ENCODE assay signal across 8 mouse cellular contexts in genomic region chr8:104341106-104341561, GRCm38 (mm10). TPM values are rescaled to one million over a fixed set of nuclear protein-coding genes. Genes with fewer than 3 reads are reported as not detected.
DNase-seq lines count a peak whose midpoint lies in the region; ATAC-seq and TF ChIP-seq lines count a peak whose summit lies in the region.

No protein-coding gene starts in this region.

- H3K36me3 ChIP-seq in spleen, adult 2 months (ENCODE audit: control insufficient read depth, insufficient read depth, low read length), result no peaks in the 10 kb centered on the region
- no peaks in the 10 kb centered on the region for H3K36me3 ChIP-seq in liver, embryonic 16.5 days (ENCODE audit: control insufficient read depth, insufficient read depth)
- H3K36me3 ChIP-seq in neural tube, embryonic 11.5 days (ENCODE audit: control insufficient read depth, insufficient read depth, low read length), result no peaks in the 10 kb centered on the region

- H3K4me3 ChIP-seq in spleen, adult 2 months (ENCODE audit: extremely low read depth, insufficient read depth, insufficient read length), result peak overlapping the region; percentile 74
- peak overlapping the region; percentile 61 for H3K4me3 ChIP-seq in liver, embryonic 16.5 days (ENCODE audit: low read depth, low read length)
- peak overlapping the region; percentile 55 for H3K4me3 ChIP-seq in neural tube, embryonic 11.5 days (ENCODE audit: low read depth, low read length)

- peak overlapping the region; percentile 60 for H3K4me2 ChIP-seq in liver, embryonic 16.5 days (ENCODE audit: low read depth, low read length)
- peak overlapping the region; percentile 73 for H3K4me2 ChIP-seq in neural tube, embryonic 11.5 days (ENCODE audit: low read depth)

- no peaks in the 10 kb centered on the region for H3K4me1 ChIP-seq in spleen, adult 2 months (ENCODE audit: control insufficient read depth, insufficient read depth, insufficient read length)
- H3K4me1 ChIP-seq in liver, embryonic 16.5 days (ENCODE audit: control insufficient read depth, low read depth, low read length), result no peaks in the 10 kb centered on the region; the same call in 1 of the 2 replicates
- H3K4me1 ChIP-seq in neural tube, embryonic 11.5 days (ENCODE audit: control insufficient read depth, insufficient read depth, low read length), result peaks cover 3% of the 10 kb centered on the region; the same call in 1 of the 2 replicates

- peak overlapping the region; percentile 59 for H3K9ac ChIP-seq in liver, embryonic 16.5 days (ENCODE audit: low read depth, low read length)
- peak overlapping the region; percentile 74 for H3K9ac ChIP-seq in neural tube, embryonic 11.5 days (ENCODE audit: low read length)

- H3K27ac ChIP-seq in spleen, adult 2 months (ENCODE audit: insufficient read depth, low read length), result peak overlapping the region; percentile 64
- peak overlapping the region; percentile 54 for H3K27ac ChIP-seq in liver, embryonic 16.5 days (ENCODE audit: low read length)
- 0 out of 2 replicates have a peak overlapping the region, but pooled peaks have one; percentile 1 for H3K27ac ChIP-seq in neural tube, embryonic 11.5 days (ENCODE audit: low read depth, low read length)

- no peak for TF ChIP-seq POLR2A in spleen, adult 2 months (IDR thresholded peaks at IDR 0.05; ENCODE audit: low read depth, low read length)

- WGBS in spleen, adult 2 months, result 7% methylated on average over 24 of the region's 24 CpGs
- WGBS in liver, embryonic 16.5 days (ENCODE audit: insufficient replicate concordance), result 4% methylated on average over 24 of the region's 24 CpGs
- WGBS in neural tube, embryonic 11.5 days, result under 1% methylated on average over 24 of the region's 24 CpGs

- DNase-seq in spleen, adult 2 months (ENCODE audit: low read depth in 1 of 2, low spot score in 2 of 2), result no peak
- no peak for DNase-seq in spleen, postnatal 4 days (ENCODE audit: low spot score in 2 of 2)
- DNase-seq in embryo, embryonic 11 days, result peak; percentile 82
- DNase-seq in heart, adult 9 months (ENCODE audit: low spot score in 2 of 2), result peak; percentile 78 to 83
- DNase-seq in kidney, adult 9 months, result peak; percentile 57
- peak; percentile 72 for DNase-seq in neural tube, embryonic 11.5 days (ENCODE audit: low spot score)
- no peak for DNase-seq in thymus, postnatal 10 days (ENCODE audit: low spot score in 2 of 2)

- H3K27me3 ChIP-seq in spleen, adult 2 months (ENCODE audit: control insufficient read depth, insufficient read depth, low read length), result no peaks in the 10 kb centered on the region
- peaks cover 11% of the 10 kb centered on the region; the same call in 1 of the 2 replicates for H3K27me3 ChIP-seq in liver, embryonic 16.5 days (ENCODE audit: control insufficient read depth, insufficient read depth, low read depth, low read length)
- no peaks in the 10 kb centered on the region for H3K27me3 ChIP-seq in neural tube, embryonic 11.5 days (ENCODE audit: control insufficient read depth, insufficient read depth, low read length)

- TF ChIP-seq CTCF in spleen, adult 2 months (IDR thresholded peaks at IDR 0.05; ENCODE audit: extremely low read depth, insufficient read depth, insufficient read length, insufficient replicate concordance), result no peak

- peak; percentile 38 for ATAC-seq in liver, embryonic 16.5 days (ENCODE audit: low read depth)
- ATAC-seq in neural tube, embryonic 11.5 days (ENCODE audit: insufficient read depth, low FRiP score, low TSS enrichment), result peak; percentile 62

- no peaks in the 10 kb centered on the region for H3K9me3 ChIP-seq in liver, embryonic 16.5 days (replicated peaks; ENCODE audit: control insufficient read depth, low read length)
- H3K9me3 ChIP-seq in neural tube, embryonic 11.5 days (ENCODE audit: control insufficient read depth, low read length), result no peaks in the 10 kb centered on the region

RNA-seq across cellular contexts. Expression of gene Cmtm3, which starts 1.9 kb away (rescaled TPM):
- 96.3 and 106 TPM in 2 replicates for polyA plus RNA-seq in spleen, adult 2 months (2012; rRNA removed)
- polyA plus RNA-seq in liver, embryonic 16.5 days (2015; fragmentation: Nextera tagmentation; extraction: Ambion mirVana), result 17.6 and 18.9 TPM in 2 replicates
- 84.6 and 90.8 TPM in 2 replicates for polyA plus RNA-seq in neural tube, embryonic 11.5 days (2014; fragmentation: Nextera tagmentation; extraction: Ambion mirVana)

RNA-seq across cellular contexts. Expression of gene Cmtm2b, which starts 19.1 kb away (rescaled TPM):
- not detected in 2 replicates for polyA plus RNA-seq in spleen, adult 2 months (2012; rRNA removed)
- not detected in 2 replicates for polyA plus RNA-seq in liver, embryonic 16.5 days (2015; fragmentation: Nextera tagmentation; extraction: Ambion mirVana)
- polyA plus RNA-seq in neural tube, embryonic 11.5 days (2014; fragmentation: Nextera tagmentation; extraction: Ambion mirVana), result not detected in 2 replicates

RNA-seq across cellular contexts. Expression of gene Gm11020, which starts 19.8 kb away (rescaled TPM):
- not detected in 2 replicates for polyA plus RNA-seq in spleen, adult 2 months (2012; rRNA removed)
- not detected in 2 replicates for polyA plus RNA-seq in liver, embryonic 16.5 days (2015; fragmentation: Nextera tagmentation; extraction: Ambion mirVana)
- polyA plus RNA-seq in neural tube, embryonic 11.5 days (2014; fragmentation: Nextera tagmentation; extraction: Ambion mirVana), result not detected in 2 replicates

RNA-seq across cellular contexts. Expression of gene Cmtm1, which starts 31.2 kb away (rescaled TPM):
- not detected in 2 replicates for polyA plus RNA-seq in spleen, adult 2 months (2012; rRNA removed)
- polyA plus RNA-seq in liver, embryonic 16.5 days (2015; fragmentation: Nextera tagmentation; extraction: Ambion mirVana), result not detected in 2 replicates
- not detected in 2 replicates for polyA plus RNA-seq in neural tube, embryonic 11.5 days (2014; fragmentation: Nextera tagmentation; extraction: Ambion mirVana)

RNA-seq across cellular contexts. Expression of gene Gm45711, which starts 31.3 kb away (rescaled TPM):
- not detected in 2 replicates for polyA plus RNA-seq in spleen, adult 2 months (2012; rRNA removed)
- not detected in 2 replicates for polyA plus RNA-seq in liver, embryonic 16.5 days (2015; fragmentation: Nextera tagmentation; extraction: Ambion mirVana)
- polyA plus RNA-seq in neural tube, embryonic 11.5 days (2014; fragmentation: Nextera tagmentation; extraction: Ambion mirVana), result not detected in 2 replicates

Comparison
In these comparisons a context has a peak if more than half of its experiments do, and no peak if none do; other contexts are left out.
1. DNase-seq: peak in embryo, embryonic 11 days (single experiment), heart, adult 9 months (2 of 2), kidney, adult 9 months (single experiment) and neural tube, embryonic 11.5 days (single experiment); none in spleen, adult 2 months (0 of 2), spleen, postnatal 4 days (0 of 2) and thymus, postnatal 10 days (0 of 2).
2. H3K27ac ChIP-seq: peak in every context shown above with its lines; median percentile 64 in spleen, adult 2 months; 54 in liver, embryonic 16.5 days; 1 in neural tube, embryonic 11.5 days.
3. Peak in every context shown above with its lines, with median percentiles within 50 percentile points of each other: H3K4me3 ChIP-seq.